Mouse (Mus musculus): ENCODE data around the gene Slc25a1. TPM values are rescaled to one million over a fixed set of nuclear protein-coding genes. Genes with fewer than 3 reads are reported as not detected.

Slc25a1 gene
- polyA plus RNA-seq, 1 experiment from 2014 or later, result 66.6 TPM

DNA sequence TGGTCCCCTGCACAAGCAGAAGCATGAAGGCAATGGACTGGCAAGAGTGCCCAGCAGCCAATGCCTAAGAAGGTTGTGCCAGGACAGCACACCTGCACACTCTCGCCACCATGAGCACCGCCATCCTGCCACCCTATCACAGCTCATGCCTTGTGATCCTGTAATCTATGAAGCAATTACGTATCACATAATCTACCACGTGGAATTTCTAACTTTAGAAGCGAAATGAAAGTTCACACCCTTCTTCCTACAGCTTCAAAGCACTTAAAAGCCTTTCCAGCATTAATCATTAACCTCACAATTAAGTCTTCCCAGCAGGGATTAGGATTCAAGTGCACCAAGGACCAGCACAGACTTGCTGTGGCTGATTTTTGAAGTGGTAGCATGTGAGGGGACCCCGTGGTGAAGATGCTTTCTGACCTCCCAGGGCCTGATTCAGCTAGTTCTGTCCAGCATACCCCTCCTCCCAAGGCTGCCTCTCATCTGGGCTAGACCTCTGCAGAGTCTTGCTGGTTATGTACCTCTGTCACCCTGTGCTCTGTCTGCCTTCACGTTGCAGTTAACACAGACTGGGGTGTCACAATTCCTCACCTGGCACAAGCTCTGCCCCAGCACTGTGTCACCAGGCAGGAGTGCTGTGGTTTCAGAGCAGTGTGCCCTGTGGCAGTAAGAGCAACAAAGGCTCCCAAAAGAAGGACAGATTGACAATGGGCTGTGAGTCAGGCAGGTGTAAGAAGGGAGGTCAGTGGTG is 17.2 kb upstream of the Slc25a1 start:
- Histone ChIP-seq H3K27ac (ENCODE audit: low read depth) (no peak overlapping the region), H3K36me3 (ENCODE audit: insufficient read depth) (no peaks in the 10 kb centered on the region), H3K9ac (no peak overlapping the region), H3K9me3 (ENCODE audit: low read depth, low read length) (no peaks in the 10 kb centered on the region), H3K4me2 (no peak overlapping the region), H3K4me3 (ENCODE audit: low read depth, low read length) (no peak overlapping the region), H3K27me3 (ENCODE audit: insufficient read depth, low read length) (no peaks in the 10 kb centered on the region), H3K4me1 (ENCODE audit: insufficient read depth) (no peaks in the 10 kb centered on the region)
- WGBS, result 32% methylated on average over 7 of the region's 7 CpGs
- DNase-seq (peak; percentile 32), ATAC-seq (ENCODE audit: insufficient read depth) (peak; percentile 52; the same call in 1 of the 2 replicates)
- TF ChIP-seq CTCF (IDR thresholded peaks at IDR 0.05; ENCODE audit: low read depth), result no peak

DNA sequence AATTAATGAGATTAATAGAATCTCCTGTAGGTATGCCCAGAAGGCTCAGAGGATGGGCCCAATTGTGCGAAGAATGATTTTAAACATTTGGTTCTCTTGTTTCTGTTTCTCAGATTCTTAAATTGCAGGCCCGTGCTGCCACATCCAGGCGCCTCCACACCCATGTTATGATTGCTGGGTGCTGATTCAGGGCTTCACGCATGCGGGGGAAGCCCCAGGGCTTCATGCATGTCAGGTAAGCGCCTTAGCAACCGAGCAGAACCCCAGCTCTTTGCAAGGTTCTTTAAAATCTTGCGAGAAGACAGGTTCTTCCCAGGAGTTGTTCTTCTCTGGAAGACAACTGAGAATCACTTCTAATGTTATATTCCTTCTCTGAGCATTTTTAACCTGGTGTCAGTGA is 15.4 kb upstream of the Slc25a1 start:
- no peaks in the 10 kb centered on the region for H3K36me3 ChIP-seq (ENCODE audit: insufficient read depth)
- no peak overlapping the region for H3K9ac ChIP-seq
- 59% methylated on average over 8 of the region's 8 CpGs for WGBS
- H3K9me3 ChIP-seq (ENCODE audit: low read depth, low read length), result no peaks in the 10 kb centered on the region
- no peaks in the 10 kb centered on the region for H3K4me1 ChIP-seq (ENCODE audit: insufficient read depth)
- no peak for ATAC-seq (ENCODE audit: insufficient read depth)
- H3K4me2 ChIP-seq, result no peak overlapping the region
- TF ChIP-seq CTCF (IDR thresholded peaks at IDR 0.05; ENCODE audit: low read depth), result no peak
- no peak overlapping the region for H3K4me3 ChIP-seq (ENCODE audit: low read depth, low read length)
- DNase-seq, result no peak
- H3K27me3 ChIP-seq (ENCODE audit: insufficient read depth, low read length), result no peaks in the 10 kb centered on the region
- no peak overlapping the region for H3K27ac ChIP-seq (ENCODE audit: low read depth)

DNA sequence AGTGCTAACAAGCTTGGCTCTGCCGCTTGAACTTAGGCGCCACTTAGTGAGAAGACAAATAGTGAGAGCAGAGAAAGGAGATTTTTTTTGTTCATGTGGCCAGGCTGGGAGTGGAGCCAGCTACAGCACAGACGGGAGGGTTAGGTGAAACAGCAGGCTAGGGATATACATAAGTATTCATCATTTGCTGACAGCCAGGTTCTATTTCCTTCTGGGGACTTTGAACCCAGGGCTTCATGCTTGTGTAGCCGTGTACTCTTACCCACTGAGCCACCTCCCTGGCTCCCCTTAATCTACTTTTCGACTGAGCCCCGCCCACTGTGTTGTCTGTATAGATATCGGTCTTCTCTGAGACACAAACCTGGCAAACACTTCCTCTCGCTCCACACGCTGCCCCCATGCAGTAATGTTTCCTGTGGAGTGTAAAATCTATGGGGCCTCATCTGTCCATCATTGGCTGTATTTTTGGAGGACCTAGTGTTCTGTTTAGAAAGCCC is 11.3 kb upstream of the Slc25a1 start:
- Histone ChIP-seq H3K27ac (ENCODE audit: low read depth) (peak overlapping the region; percentile 54; the same call in 1 of the 2 replicates), H3K27me3 (ENCODE audit: insufficient read depth, low read length) (peaks cover 4% of the 10 kb centered on the region; the same call in 1 of the 2 replicates), H3K4me3 (ENCODE audit: low read depth, low read length) (no peak overlapping the region), H3K9me3 (ENCODE audit: low read depth, low read length) (no peaks in the 10 kb centered on the region), H3K4me1 (ENCODE audit: insufficient read depth) (no peaks in the 10 kb centered on the region), H3K9ac (no peak overlapping the region), H3K4me2 (no peak overlapping the region), H3K36me3 (ENCODE audit: insufficient read depth) (no peaks in the 10 kb centered on the region)
- DNase-seq, result peak; percentile 44
- ATAC-seq (ENCODE audit: insufficient read depth), result peak; percentile 60
- no peak for TF ChIP-seq CTCF (IDR thresholded peaks at IDR 0.05; ENCODE audit: low read depth)
- 32% methylated on average over 9 of the region's 9 CpGs for WGBS

DNA sequence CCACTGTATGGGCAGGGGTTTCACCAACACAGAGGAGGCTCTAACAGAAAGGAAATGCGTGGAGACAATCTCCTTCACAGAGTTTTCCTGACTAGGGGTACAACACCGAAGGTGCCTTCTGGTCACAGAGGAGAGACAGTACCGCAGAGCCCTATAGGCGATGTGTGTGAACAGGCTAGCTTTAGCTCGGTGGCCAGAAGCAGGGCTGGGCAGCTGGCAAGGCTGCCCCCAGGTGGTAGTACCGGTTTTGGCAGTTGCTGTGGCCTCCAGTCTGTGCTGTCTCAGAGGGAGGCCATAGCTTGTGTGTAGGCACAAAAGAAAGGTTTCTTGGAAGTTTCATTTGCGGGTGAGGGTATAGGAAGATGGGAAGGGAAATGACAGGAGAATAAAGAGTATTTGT is 10.8 kb upstream of the Slc25a1 start:
- Histone ChIP-seq H3K4me1 (ENCODE audit: insufficient read depth) (no peaks in the 10 kb centered on the region), H3K9me3 (ENCODE audit: low read depth, low read length) (no peaks in the 10 kb centered on the region), H3K9ac (0 out of 2 replicates have a peak overlapping the region, but pooled peaks have one; percentile 1), H3K4me2 (no peak overlapping the region), H3K36me3 (ENCODE audit: insufficient read depth) (no peaks in the 10 kb centered on the region), H3K27me3 (ENCODE audit: insufficient read depth, low read length) (peaks cover 4% of the 10 kb centered on the region; the same call in 1 of the 2 replicates), H3K4me3 (ENCODE audit: low read depth, low read length) (no peak overlapping the region), H3K27ac (ENCODE audit: low read depth) (peak overlapping the region; percentile 54; the same call in 1 of the 2 replicates)
- TF ChIP-seq CTCF (IDR thresholded peaks at IDR 0.05; ENCODE audit: low read depth), result peak; percentile 80
- WGBS, result 10% methylated on average over 7 of the region's 7 CpGs
- peak; percentile 82 for DNase-seq
- ATAC-seq (ENCODE audit: insufficient read depth), result peak; percentile 93

DNA sequence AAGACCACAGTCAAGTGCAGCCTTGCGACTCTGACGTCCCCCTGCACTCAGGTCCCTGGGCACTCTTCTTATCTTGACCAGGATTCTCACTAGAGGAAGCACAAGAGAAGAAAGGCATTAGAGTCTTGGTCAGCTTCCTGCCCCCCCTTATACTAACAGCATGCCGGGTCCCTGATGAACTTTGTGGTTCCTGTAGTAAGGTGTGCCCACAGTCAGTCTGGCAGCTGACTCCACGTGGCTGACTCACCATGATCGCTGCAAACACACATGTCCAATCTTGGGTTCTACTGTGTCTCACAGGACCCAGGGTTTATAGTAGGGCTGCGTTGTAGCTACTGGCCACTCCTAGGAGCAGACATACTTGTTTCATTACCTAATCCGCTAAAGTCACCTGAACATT is 10.2 kb upstream of the Slc25a1 start:
- Histone ChIP-seq H3K4me2 (no peak overlapping the region), H3K9ac (no peak overlapping the region), H3K36me3 (ENCODE audit: insufficient read depth) (no peaks in the 10 kb centered on the region), H3K4me1 (ENCODE audit: insufficient read depth) (no peaks in the 10 kb centered on the region), H3K4me3 (ENCODE audit: low read depth, low read length) (no peak overlapping the region), H3K9me3 (ENCODE audit: low read depth, low read length) (no peaks in the 10 kb centered on the region), H3K27me3 (ENCODE audit: insufficient read depth, low read length) (peaks cover 4% of the 10 kb centered on the region; the same call in 1 of the 2 replicates), H3K27ac (ENCODE audit: low read depth) (no peak overlapping the region)
- ATAC-seq (ENCODE audit: insufficient read depth), result no peak
- no peak for DNase-seq
- WGBS, result 60% methylated on average over 7 of the region's 7 CpGs
- no peak for TF ChIP-seq CTCF (IDR thresholded peaks at IDR 0.05; ENCODE audit: low read depth)

DNA sequence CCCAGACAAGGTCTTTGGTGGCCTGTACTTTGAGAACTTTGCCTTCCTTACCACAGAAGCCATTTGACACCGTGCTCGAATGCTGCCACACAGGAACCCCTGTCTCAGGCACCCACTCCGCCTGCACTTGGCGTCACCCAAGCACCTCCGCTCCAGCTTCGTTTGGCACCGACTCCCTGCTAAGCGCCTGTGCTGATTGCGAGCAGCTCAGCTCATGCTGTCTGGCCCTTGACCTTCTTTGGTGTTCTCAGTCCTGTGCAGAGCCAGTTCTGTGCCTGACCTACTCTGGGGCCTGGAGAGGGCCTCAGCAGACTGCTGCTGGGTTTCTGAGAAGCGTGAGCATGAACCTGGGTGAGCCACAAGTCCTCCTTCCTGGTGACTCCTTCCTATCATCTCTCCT is 8.8 kb upstream of the Slc25a1 start:
- WGBS, result 69% methylated on average over 10 of the region's 10 CpGs
- no peaks in the 10 kb centered on the region for H3K4me1 ChIP-seq (ENCODE audit: insufficient read depth)
- H3K4me2 ChIP-seq, result no peak overlapping the region
- H3K36me3 ChIP-seq (ENCODE audit: insufficient read depth), result no peaks in the 10 kb centered on the region
- TF ChIP-seq CTCF (IDR thresholded peaks at IDR 0.05; ENCODE audit: low read depth), result no peak
- no peak overlapping the region for H3K27ac ChIP-seq (ENCODE audit: low read depth)
- H3K9me3 ChIP-seq (ENCODE audit: low read depth, low read length), result no peaks in the 10 kb centered on the region
- no peak overlapping the region for H3K4me3 ChIP-seq (ENCODE audit: low read depth, low read length)
- DNase-seq (no peak), ATAC-seq (ENCODE audit: insufficient read depth) (no peak)
- H3K27me3 ChIP-seq (ENCODE audit: insufficient read depth, low read length), result peaks cover 4% of the 10 kb centered on the region; the same call in 1 of the 2 replicates
- no peak overlapping the region for H3K9ac ChIP-seq

DNA sequence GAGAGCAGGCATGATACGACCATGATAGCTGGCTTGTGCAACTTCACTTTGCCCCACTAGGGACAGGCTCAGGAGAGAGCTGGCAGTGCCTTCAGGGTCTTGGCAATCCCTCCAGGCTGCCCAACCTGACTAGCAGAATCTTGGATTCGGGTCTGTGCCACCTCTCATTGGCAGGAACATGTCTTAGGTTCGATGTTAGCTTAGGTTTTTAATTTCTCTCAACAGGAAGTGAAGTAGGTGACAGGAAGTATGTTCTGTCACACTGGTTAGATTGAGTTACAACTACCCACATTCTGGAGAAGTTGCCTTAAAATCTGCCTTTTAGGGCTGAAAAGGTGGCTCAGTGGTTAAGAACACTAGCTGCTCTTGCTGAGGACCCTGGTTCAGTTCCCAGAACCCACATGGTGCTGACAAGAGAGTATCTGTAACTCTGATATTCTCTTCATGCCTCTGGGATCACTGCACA is 6.5 kb upstream of the Slc25a1 start:
- H3K9ac ChIP-seq, result no peak overlapping the region
- H3K27me3 ChIP-seq (ENCODE audit: insufficient read depth, low read length), result peaks cover 4% of the 10 kb centered on the region; the same call in 1 of the 2 replicates
- no peak for DNase-seq
- H3K27ac ChIP-seq (ENCODE audit: low read depth), result no peak overlapping the region
- no peaks in the 10 kb centered on the region for H3K4me1 ChIP-seq (ENCODE audit: insufficient read depth)
- no peak overlapping the region for H3K4me2 ChIP-seq
- H3K36me3 ChIP-seq (ENCODE audit: insufficient read depth), result no peaks in the 10 kb centered on the region
- no peaks in the 10 kb centered on the region for H3K9me3 ChIP-seq (ENCODE audit: low read depth, low read length)
- no peak for TF ChIP-seq CTCF (IDR thresholded peaks at IDR 0.05; ENCODE audit: low read depth)
- WGBS, result 50% methylated on average over 3 of the region's 3 CpGs
- no peak for ATAC-seq (ENCODE audit: insufficient read depth)
- H3K4me3 ChIP-seq (ENCODE audit: low read depth, low read length), result no peak overlapping the region

Data from lung, embryonic 14.5 days (tissue).